Mouse (Mus musculus) megakaryocyte, adult 5-6 weeks (primary cell): ENCODE results near the gene Gipc1. TPM values are rescaled to one million over a fixed set of nuclear protein-coding genes. Genes with fewer than 3 reads are reported as not detected.

Experiments
- total RNA-seq, 2 experiments: library from RNA; stranded (forward) in 1 of 2; stranded (reverse) in 1 of 2; fragments of 153-499, 151-499 nt in 1 of 2; fragments of 221-1000, 200-1000 nt in 1 of 2; gene quantifications; 2 replicates each; pipeline versions ENCODE4 v1.2.3 to v1.2.4; 2015 to 2017

Gipc1 gene
- total RNA-seq, 2 experiments from 2014 or later = 16.4 to 18.9 TPM

Other genes starting within 250 kb of the Gipc1 start
- gene Scoc, start 194.3 kb upstream of the Gipc1 start, total RNA-seq (2015) = 45.5 and 45.6 TPM in 2 replicates
- gene Scoc, start 194.3 kb upstream of the Gipc1 start, total RNA-seq (2017) = 18.8 TPM in 2 replicates
- gene Olfr370, start 116.9 kb upstream of the Gipc1 start, total RNA-seq (2015) = not detected in 2 replicates
- not detected in 2 replicates for gene Olfr370, start 116.9 kb upstream of the Gipc1 start, total RNA-seq (2017)
- gene Ndufb7, start 86.0 kb upstream of the Gipc1 start, total RNA-seq (2015) = 132 and 161 TPM in 2 replicates
- gene Ndufb7, start 86.0 kb upstream of the Gipc1 start, total RNA-seq (2017) = 205 and 227 TPM in 2 replicates
- gene Tecr, start 44.7 kb upstream of the Gipc1 start, total RNA-seq (2015) = 282 and 314 TPM in 2 replicates
- gene Tecr, start 44.7 kb upstream of the Gipc1 start, total RNA-seq (2017) = 248 and 255 TPM in 2 replicates
- gene Dnajb1, start 44.5 kb upstream of the Gipc1 start, total RNA-seq (2015) = 40.0 and 40.7 TPM in 2 replicates
- 26.4 and 34.4 TPM in 2 replicates for gene Dnajb1, start 44.5 kb upstream of the Gipc1 start, total RNA-seq (2017)
- gene Ptger1, start 14.0 kb downstream of the Gipc1 start, total RNA-seq (2015) = 0.07 TPM in 1 of 2 replicates, not detected in the other
- 1.7 and 2.2 TPM in 2 replicates for gene Ptger1, start 14.0 kb downstream of the Gipc1 start, total RNA-seq (2017)
- 53.3 and 55.4 TPM in 2 replicates for gene Pkn1, start 46.5 kb downstream of the Gipc1 start, total RNA-seq (2015)
- gene Pkn1, start 46.5 kb downstream of the Gipc1 start, total RNA-seq (2017) = 103 and 110 TPM in 2 replicates
- 66.7 and 67.7 TPM in 2 replicates for gene Ddx39, start 62.5 kb downstream of the Gipc1 start, total RNA-seq (2015)
- 71.2 and 77.4 TPM in 2 replicates for gene Ddx39, start 62.5 kb downstream of the Gipc1 start, total RNA-seq (2017)
- 239 and 242 TPM in 2 replicates for gene Adgre5, start 88.6 kb downstream of the Gipc1 start, total RNA-seq (2015)
- 299 and 326 TPM in 2 replicates for gene Adgre5, start 88.6 kb downstream of the Gipc1 start, total RNA-seq (2017)
- 2.4 and 3.6 TPM in 2 replicates for gene Adgrl1, start 247.4 kb downstream of the Gipc1 start, total RNA-seq (2015)
- gene Adgrl1, start 247.4 kb downstream of the Gipc1 start, total RNA-seq (2017) = 1.7 TPM in 2 replicates